Comparison of ENCODE assay signal across 8 mouse cellular contexts in the genomic region with DNA sequence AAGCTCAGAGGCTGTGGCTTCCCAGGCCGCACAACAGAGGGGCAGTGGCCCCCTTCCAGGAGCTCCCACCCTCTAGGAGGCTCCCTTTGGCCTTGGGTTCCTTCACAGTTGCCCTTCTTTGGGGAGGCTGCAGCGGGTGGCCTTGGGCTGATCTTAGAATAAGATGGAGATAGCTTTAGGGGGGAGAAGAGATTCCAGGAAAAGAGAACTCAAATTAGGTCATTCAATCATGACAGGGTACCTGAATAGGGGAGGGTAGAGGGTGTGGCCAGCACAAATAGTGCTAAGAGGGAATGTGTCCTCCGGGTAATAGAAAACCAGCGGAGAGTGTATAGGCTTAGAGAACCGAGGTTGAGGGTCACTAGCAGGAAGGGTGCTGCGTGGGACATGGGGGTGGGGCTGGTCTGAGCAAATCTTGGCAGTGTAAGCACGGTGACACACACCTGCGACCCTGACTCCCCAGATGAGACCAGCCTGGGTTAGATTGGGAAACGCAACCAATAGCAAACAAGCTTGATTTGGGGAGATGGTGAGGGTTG. TPM values are rescaled to one million over a fixed set of nuclear protein-coding genes. Genes with fewer than 3 reads are reported as not detected.
DNase-seq lines count a peak whose midpoint lies in the region; ATAC-seq and TF ChIP-seq lines count a peak whose summit lies in the region.

No protein-coding gene starts in this region.

- H3K9me3 ChIP-seq in CH12.LX (replicated peaks; ENCODE audit: low read length): peaks cover 7% of the 10 kb centered on the region
- H3K9me3 ChIP-seq in forebrain, embryonic 15.5 days: no peaks in the 10 kb centered on the region
- no peaks in the 10 kb centered on the region for H3K9me3 ChIP-seq in limb, embryonic 15.5 days

- TF ChIP-seq POLR2A in CH12.LX (IDR thresholded peaks at IDR 0.05; ENCODE audit: low read depth, low read length): no peak

- no peaks in the 10 kb centered on the region for H3K36me3 ChIP-seq in CH12.LX (replicated peaks in 1 of 2; ENCODE audit: control insufficient read depth in 1 of 2, insufficient read depth in 1 of 2, low read length in 1 of 2)
- H3K36me3 ChIP-seq in forebrain, embryonic 15.5 days: no peaks in the 10 kb centered on the region
- H3K36me3 ChIP-seq in limb, embryonic 15.5 days: 0 out of 2 replicates have a peak, but pooled peaks cover under 1% of the 10 kb centered on the region

- peak overlapping the region; percentile 87 for H3K4me2 ChIP-seq in CH12.LX (ENCODE audit: insufficient read depth, low read depth, poor library complexity, severe bottlenecking)
- peak overlapping the region; percentile 89 for H3K4me2 ChIP-seq in forebrain, embryonic 15.5 days (replicated peaks)
- peak overlapping the region; percentile 78 for H3K4me2 ChIP-seq in limb, embryonic 15.5 days

- TF ChIP-seq EP300 in CH12.LX (IDR thresholded peaks at IDR 0.05; ENCODE audit: low read length): no peak

- no peak overlapping the region for H3K27ac ChIP-seq in CH12.LX (ENCODE audit: insufficient read depth, low read depth)
- peak overlapping the region; percentile 24; the same call in 1 of the 2 replicates for H3K27ac ChIP-seq in forebrain, embryonic 15.5 days (replicated peaks)
- H3K27ac ChIP-seq in limb, embryonic 15.5 days: peak overlapping the region; percentile 82

- TF ChIP-seq CTCF in CH12.LX (conservative IDR thresholded peaks at IDR 0.05 in 1 of 2, IDR thresholded peaks at IDR 0.05 in 1 of 2; ENCODE audit: low read depth in 2 of 2, low read length in 2 of 2): no peak

- peak; percentile 78 for DNase-seq in cerebellum, adult 9-10 months
- DNase-seq in CH12.LX (ENCODE audit: extremely low read depth): no peak
- DNase-seq in testis, postnatal 10 days (ENCODE audit: low spot score): peak; percentile 62
- no peak for DNase-seq in right cerebral cortex, adult 2 months (ENCODE audit: low spot score in 2 of 2)

- H3K79me2 ChIP-seq in CH12.LX (replicated peaks; ENCODE audit: control insufficient read depth, extremely low read depth, insufficient read depth, poor library complexity, severe bottlenecking): no peaks in the 10 kb centered on the region

- in situ Hi-C loops in CH12.LX (cut with MboI; ENCODE audit: low pct_ligation_motif_present, low pct_unique_long_range_greater_than_20kb, low sequenced_read_pairs): no loop called here

- no peak for ATAC-seq in cerebellum, adult (ENCODE audit: insufficient number of reproducible peaks, low FRiP score, low TSS enrichment)
- 0 out of 2 replicates have a peak, but pooled peaks have one; percentile 1 for ATAC-seq in forebrain, embryonic 15.5 days (replicated peaks)
- ATAC-seq in limb, embryonic 15.5 days (ENCODE audit: insufficient number of reproducible peaks, low FRiP score, low TSS enrichment, low read depth): no peak
- ATAC-seq in activated CD4-positive, CD25-positive, alpha-beta regulatory T cell, adult 4 months: no peak

- peaks cover 2 to 9% of the 10 kb centered on the region in 2 experiments; a peak in 2 of 4 replicates for H3K4me1 ChIP-seq in CH12.LX (ENCODE audit: control insufficient read depth in 1 of 2, insufficient read depth in 2 of 2)
- peaks cover 78% of the 10 kb centered on the region for H3K4me1 ChIP-seq in forebrain, embryonic 15.5 days
- peaks cover 72% of the 10 kb centered on the region for H3K4me1 ChIP-seq in limb, embryonic 15.5 days

- H3K9ac ChIP-seq in CH12.LX (ENCODE audit: insufficient read depth, low read depth): no peak overlapping the region
- H3K9ac ChIP-seq in forebrain, embryonic 15.5 days (replicated peaks): peak overlapping the region; percentile 25; the same call in 1 of the 2 replicates
- H3K9ac ChIP-seq in limb, embryonic 15.5 days: no peak overlapping the region

- dilution Hi-C loops in CH12.LX (cut with MboI; ENCODE audit: extremely low pct_ligation_motif_present, extremely low pct_unique_long_range_greater_than_20kb, low sequenced_read_pairs): no loop called here

- TF ChIP-seq RAD21 in CH12.LX (IDR thresholded peaks at IDR 0.05; ENCODE audit: low read depth, low read length): no peak

- peaks cover 97% of the 10 kb centered on the region for H3K27me3 ChIP-seq in CH12.LX (replicated peaks)
- peaks cover 48% of the 10 kb centered on the region for H3K27me3 ChIP-seq in forebrain, embryonic 15.5 days
- H3K27me3 ChIP-seq in limb, embryonic 15.5 days: peaks cover 15% of the 10 kb centered on the region; the same call in 1 of the 2 replicates

- H3K4me3 ChIP-seq in CH12.LX (replicated peaks in 1 of 3; ENCODE audit: low read depth in 2 of 3, low read length in 2 of 3, poor library complexity in 1 of 3): no peak overlapping the region
- peak overlapping the region; percentile 47 for H3K4me3 ChIP-seq in forebrain, embryonic 15.5 days
- peak overlapping the region; percentile 24 for H3K4me3 ChIP-seq in limb, embryonic 15.5 days

- WGBS in forebrain, embryonic 15.5 days: 5% methylated on average over 9 of the region's 9 CpGs
- WGBS in limb, embryonic 15.5 days: 8% methylated on average over 9 of the region's 9 CpGs

TF ChIP-seq in CH12.LX, 34 proteins besides CTCF, POLR2A, EP300 and RAD21:
- TF ChIP-seq KAT2A (IDR thresholded peaks at IDR 0.05; ENCODE audit: insufficient replicate concordance, low read length) (no peak), MXI1 (IDR thresholded peaks at IDR 0.05; ENCODE audit: low read depth, low read length) (no peak), SIN3A (IDR thresholded peaks at IDR 0.05; ENCODE audit: low read length) (no peak), TCF12 (IDR thresholded peaks at IDR 0.05; ENCODE audit: low read depth, low read length) (no peak), SMC3 (IDR thresholded peaks at IDR 0.05; ENCODE audit: low read depth, low read length) (no peak), HCFC1 (IDR thresholded peaks at IDR 0.05; ENCODE audit: low read depth, low read length) (no peak), CHD2 (IDR thresholded peaks at IDR 0.05; ENCODE audit: low read length) (no peak), JUN (IDR thresholded peaks at IDR 0.05; ENCODE audit: insufficient read depth, low read depth, low read length) (no peak), CHD1 (IDR thresholded peaks at IDR 0.05; ENCODE audit: low read depth, low read length) (no peak), USF1 (IDR thresholded peaks at IDR 0.05; ENCODE audit: low read depth, low read length) (no peak), MAFK (IDR thresholded peaks at IDR 0.05; ENCODE audit: insufficient replicate concordance, low read length) (no peak), ETS1 (conservative IDR thresholded peaks at IDR 0.05; ENCODE audit: low read depth, low read length) (no peak), TBP (conservative IDR thresholded peaks at IDR 0.05; ENCODE audit: low read depth, low read length) (no peak)

RNA-seq across cellular contexts. Expression of a gene that starts 2.2 kb away (rescaled TPM):
- 0.30 TPM in 1 of 2 replicates, not detected in the other for total RNA-seq in CH12.LX (2012; rRNA removed)
- not detected in 2 replicates for total RNA-seq in CH12.LX (2014; rRNA removed)
- 0.29 TPM in 1 of 2 replicates, not detected in the other for polyA plus RNA-seq in CH12.LX (2012; ENCODE audit: insufficient read length, low read depth)
- polyA plus RNA-seq in forebrain, embryonic 15.5 days (2015; fragmentation: Nextera tagmentation; extraction: Ambion mirVana): 27.3 and 28.0 TPM in 2 replicates
- 39.7 and 41.7 TPM in 2 replicates for polyA plus RNA-seq in limb, embryonic 15.5 days (2015; fragmentation: Nextera tagmentation; extraction: Ambion mirVana)
- 1 to 10 TPM in 1 of 2 experiments, under 1 TPM in 1; 0.78 to 1.5 TPM for polyA plus RNA-seq in activated CD4-positive, CD25-positive, alpha-beta regulatory T cell, adult 4 months (2017; shearing (Covaris generic))

RNA-seq across cellular contexts. Expression of a gene that starts 12.9 kb away (rescaled TPM):
- total RNA-seq in CH12.LX (2012; rRNA removed) (93.5 and 114 TPM in 2 replicates), CH12.LX (2014; rRNA removed) (7.3 and 11.5 TPM in 2 replicates)
- polyA plus RNA-seq in CH12.LX (2012; ENCODE audit: insufficient read length, low read depth): 23.4 and 25.1 TPM in 2 replicates
- 665 and 705 TPM in 2 replicates for polyA plus RNA-seq in forebrain, embryonic 15.5 days (2015; fragmentation: Nextera tagmentation; extraction: Ambion mirVana)
- 517 and 519 TPM in 2 replicates for polyA plus RNA-seq in limb, embryonic 15.5 days (2015; fragmentation: Nextera tagmentation; extraction: Ambion mirVana)
- 100 to 1,000 TPM; 120 to 125 TPM for polyA plus RNA-seq in activated CD4-positive, CD25-positive, alpha-beta regulatory T cell, adult 4 months (2017; shearing (Covaris generic))

RNA-seq across cellular contexts. Expression of a gene that starts 27.2 kb away (rescaled TPM):
- total RNA-seq in CH12.LX (2012; rRNA removed) (7.2 and 9.0 TPM in 2 replicates), CH12.LX (2014; rRNA removed) (4.1 and 4.3 TPM in 2 replicates)
- polyA plus RNA-seq in CH12.LX (2012; ENCODE audit: insufficient read length, low read depth): 6.9 and 8.7 TPM in 2 replicates
- 99.8 and 103 TPM in 2 replicates for polyA plus RNA-seq in forebrain, embryonic 15.5 days (2015; fragmentation: Nextera tagmentation; extraction: Ambion mirVana)
- polyA plus RNA-seq in limb, embryonic 15.5 days (2015; fragmentation: Nextera tagmentation; extraction: Ambion mirVana): 80.4 and 81.7 TPM in 2 replicates
- 10 to 100 TPM; 21.7 to 24.5 TPM for polyA plus RNA-seq in activated CD4-positive, CD25-positive, alpha-beta regulatory T cell, adult 4 months (2017; shearing (Covaris generic))

RNA-seq across cellular contexts. Expression of a gene that starts 28.7 kb away (rescaled TPM):
- 1.2 and 1.3 TPM in 2 replicates for total RNA-seq in CH12.LX (2012; rRNA removed)
- total RNA-seq in CH12.LX (2014; rRNA removed): 0.30 and 1.2 TPM in 2 replicates
- 0.39 and 0.63 TPM in 2 replicates for polyA plus RNA-seq in CH12.LX (2012; ENCODE audit: insufficient read length, low read depth)
- polyA plus RNA-seq in forebrain, embryonic 15.5 days (2015; fragmentation: Nextera tagmentation; extraction: Ambion mirVana): 3.0 and 4.2 TPM in 2 replicates
- polyA plus RNA-seq in limb, embryonic 15.5 days (2015; fragmentation: Nextera tagmentation; extraction: Ambion mirVana): 9.9 and 11.7 TPM in 2 replicates
- under 1 TPM in 1 of 2 experiments, not detected in 1; 0.89 TPM for polyA plus RNA-seq in activated CD4-positive, CD25-positive, alpha-beta regulatory T cell, adult 4 months (2017; shearing (Covaris generic))

RNA-seq across cellular contexts. Expression of a gene that starts 33.9 kb away (rescaled TPM):
- total RNA-seq in CH12.LX (2012; rRNA removed) (1.5 and 2.3 TPM in 2 replicates), CH12.LX (2014; rRNA removed) (1.4 and 1.7 TPM in 2 replicates)
- 1.6 and 2.3 TPM in 2 replicates for polyA plus RNA-seq in CH12.LX (2012; ENCODE audit: insufficient read length, low read depth)
- 3.0 and 3.1 TPM in 2 replicates for polyA plus RNA-seq in forebrain, embryonic 15.5 days (2015; fragmentation: Nextera tagmentation; extraction: Ambion mirVana)
- polyA plus RNA-seq in limb, embryonic 15.5 days (2015; fragmentation: Nextera tagmentation; extraction: Ambion mirVana): 0.81 and 1.0 TPM in 2 replicates
- 1 to 10 TPM; 1.5 to 2.5 TPM for polyA plus RNA-seq in activated CD4-positive, CD25-positive, alpha-beta regulatory T cell, adult 4 months (2017; shearing (Covaris generic))

Comparison
In these comparisons a context has a peak if more than half of its experiments do, and no peak if none do; other contexts are left out.
1. DNase-seq: peak in cerebellum, adult 9-10 months (single experiment) and testis, postnatal 10 days (single experiment); none in CH12.LX (single experiment) and right cerebral cortex, adult 2 months (0 of 2).
2. H3K4me3 ChIP-seq: peak in forebrain, embryonic 15.5 days (single experiment) and limb, embryonic 15.5 days (single experiment); none in CH12.LX (0 of 3).
3. RNA of a gene that starts 2.2 kb away (polyA plus RNA-seq): 39.7 to 41.7 TPM in limb, embryonic 15.5 days and 27.3 to 28.0 TPM in forebrain, embryonic 15.5 days; 0.78 to 1.5 TPM in activated CD4-positive, CD25-positive, alpha-beta regulatory T cell, adult 4 months and 0.29 TPM in CH12.LX; every median in the first group is over 10 times any median in the second.
4. Peak in every context shown above with its lines, with median percentiles within 50 percentile points of each other: H3K4me2 ChIP-seq.